Mouse (Mus musculus) heart, adult 8-10 months (tissue): ENCODE results near the gene Cactin. TPM values are rescaled to one million over a fixed set of nuclear protein-coding genes. Genes with fewer than 3 reads are reported as not detected.

Experiments
- DNase-seq: peaks from one replicate; pipeline ENCODE4 v3.0.0; 2022; ENCODE audit warnings: low spot score
- microRNA-seq: library from miRNA; unstranded; fragments of <30 nt; microRNA quantifications from one replicate; pipeline ENCODE4 v1.2.0, GENCODE M21; 2022
- total RNA-seq, 4 experiments: library from RNA; stranded (reverse); gene quantifications; 2 replicates each; pipeline ENCODE4 v1.2.4; 2022

Gene Cactin
- total RNA-seq, 4 experiments from 2014 or later, result 14.4 to 19.2 (median 16.3) TPM

DNA sequence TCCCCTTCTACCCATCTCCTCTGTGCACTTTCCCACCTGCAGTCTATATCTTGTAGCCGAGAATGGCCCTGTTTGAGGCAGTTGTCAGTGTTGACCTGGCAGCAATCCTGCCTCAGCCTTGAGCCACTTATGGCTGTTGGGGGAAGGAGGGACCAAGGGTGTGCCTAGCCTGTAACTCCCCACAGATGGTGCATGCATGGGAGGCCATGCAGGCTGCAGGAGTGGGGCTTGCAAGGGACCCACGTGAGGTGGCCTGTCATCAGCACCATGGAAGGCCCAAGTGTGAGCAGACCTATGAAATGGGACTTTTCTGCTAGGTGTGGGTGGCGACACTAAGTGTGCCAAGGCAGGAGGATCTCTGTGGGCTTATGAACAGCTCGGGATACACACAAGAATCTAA is 44.2 kb downstream of the Cactin start:
- no peak for DNase-seq

DNA sequence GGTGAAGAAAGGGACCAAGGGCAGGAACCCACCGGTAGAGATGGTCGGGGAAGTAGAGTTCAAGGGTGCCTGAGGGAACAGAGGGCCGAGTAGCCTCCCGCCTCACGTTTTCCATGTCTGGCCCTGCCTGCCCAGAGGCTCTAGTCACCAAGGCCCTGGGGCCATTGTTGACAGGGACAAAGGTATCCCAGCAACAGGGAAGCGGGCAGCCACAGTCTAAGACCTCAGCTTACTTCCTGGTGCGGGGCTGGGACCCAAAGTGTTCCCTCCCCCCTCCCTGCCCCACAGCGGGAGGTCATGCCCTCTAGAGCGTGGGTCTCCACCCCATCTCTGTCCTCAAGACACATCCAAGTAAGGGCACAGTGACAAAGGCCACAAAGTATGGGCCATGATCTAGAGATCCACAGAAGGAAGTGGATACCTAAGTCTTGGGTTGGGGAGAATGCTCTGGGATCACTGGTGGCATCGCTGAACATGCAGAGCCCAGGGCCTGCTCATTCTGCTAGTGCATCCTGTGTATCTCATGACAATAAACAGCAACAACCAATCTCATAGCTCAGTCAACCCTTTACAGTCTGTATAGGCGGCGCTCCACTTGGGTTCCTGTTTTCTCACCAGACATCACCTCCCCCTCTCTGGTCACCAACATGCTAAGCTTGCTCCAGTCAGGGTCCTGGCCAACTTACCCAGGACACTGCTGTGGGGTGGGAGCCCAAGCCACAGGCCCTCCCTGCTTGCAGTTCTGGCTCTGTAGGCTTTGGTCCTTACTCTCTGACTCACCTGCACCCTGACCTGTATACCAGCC is 45.0 kb downstream of the Cactin start, which contains the start of gene 4930404N11Rik:
Gene 4930404N11Rik, minus strand, starts transcription at position 145 of the 805 bp plus-strand sequence.
- DNase-seq, result no peak

DNA sequence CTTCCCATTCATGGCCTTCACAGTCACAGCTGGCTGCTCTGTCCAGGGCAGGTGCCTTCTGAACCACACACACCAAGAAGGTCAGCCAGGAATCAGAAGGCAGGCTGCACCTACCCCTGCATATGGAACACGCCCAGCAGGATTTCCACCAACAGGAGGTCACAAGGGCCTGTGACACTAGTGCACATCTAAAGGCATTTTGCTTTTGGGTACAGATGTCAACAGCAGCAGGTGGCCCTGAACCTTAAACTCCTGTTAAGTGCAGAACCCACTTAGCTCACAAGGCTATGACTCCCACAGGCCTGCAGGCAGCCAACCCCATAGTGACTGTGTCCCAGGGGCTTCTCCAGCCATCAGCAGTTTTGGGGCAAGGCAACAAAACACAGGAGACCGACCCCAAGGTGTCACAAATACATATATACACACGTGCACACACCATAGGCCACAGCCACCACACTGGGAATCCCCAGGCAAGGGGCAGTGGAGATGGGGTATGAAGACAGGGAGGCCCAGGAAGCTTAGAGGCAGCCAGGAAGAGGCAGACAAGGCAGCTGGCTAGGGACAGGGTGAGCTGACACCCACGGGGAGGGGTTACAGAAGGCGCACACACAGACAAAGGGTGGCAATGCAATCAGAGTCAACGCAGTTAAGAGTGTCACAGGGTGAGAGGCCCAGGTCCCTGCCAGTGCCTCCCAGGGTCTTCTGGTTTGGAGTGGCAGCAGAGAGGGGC is 45.7 kb downstream of the Cactin start:
- DNase-seq, result no peak

DNA sequence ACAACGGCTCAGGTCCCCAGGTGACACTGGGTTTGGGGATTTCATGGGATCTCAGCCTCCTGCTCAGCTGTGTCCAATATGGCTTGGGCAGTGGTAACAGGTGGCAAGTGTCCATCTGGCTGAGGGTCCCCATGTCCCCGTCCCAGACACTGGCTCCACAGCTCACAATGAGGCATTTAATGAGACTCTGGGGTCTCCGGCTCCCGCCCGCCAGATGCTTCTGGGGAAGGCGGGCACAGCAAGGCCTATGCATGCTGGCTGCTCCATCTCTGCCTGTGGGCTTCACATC is 46.2 kb downstream of the Cactin start:
- no peak for DNase-seq

DNA sequence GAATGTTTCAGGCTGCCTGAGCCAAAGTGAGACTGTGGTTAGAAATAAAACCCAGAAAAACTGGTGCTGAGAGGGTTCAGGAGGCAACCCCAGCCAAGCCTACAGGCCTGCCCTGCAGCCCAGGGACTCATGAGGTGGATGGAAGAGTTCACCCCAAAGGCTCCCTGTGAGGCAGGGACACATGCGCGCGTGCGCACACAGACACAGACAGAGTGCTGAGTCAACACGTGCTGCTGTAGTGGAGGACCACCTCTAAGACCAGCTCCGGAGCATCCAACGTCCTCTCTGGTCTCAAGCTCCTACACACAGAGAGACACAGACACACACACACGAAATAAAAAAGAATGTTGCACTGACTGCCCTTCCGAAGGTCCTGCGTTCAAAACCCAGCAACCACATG is 54.4 kb downstream of the Cactin start:
- no peak for DNase-seq

Small RNA genes lying within 50 kb of the gene (microRNA-seq; reads per million reads assigned to microRNA genes)
- 36.7 reads per million, percentile 45 among the genes with 10 or more reads in this experiment for gene Mir3057

Other genes with a start within 250 kb of the Cactin start
- under 1 TPM in 3 of 4 experiments, not detected in 1; 0.14 to 0.53 (median 0.27) TPM for gene Creb3l3, start 222.2 kb upstream of the Cactin start, total RNA-seq
- gene Map2k2, start 215.2 kb upstream of the Cactin start, total RNA-seq, result 100 to 1,000 TPM; 110 to 137 (median 130) TPM
- 10 to 100 TPM; 39.4 to 41.9 (median 40.7) TPM for gene Zbtb7a, start 185.9 kb upstream of the Cactin start, total RNA-seq
- 10 to 100 TPM; 16.8 to 18.6 (median 17.0) TPM for gene Pias4, start 153.2 kb upstream of the Cactin start, total RNA-seq
- 1,000 to 10,000 TPM; 1,076 to 1,267 (median 1,170) TPM for gene Eef2, start 144.5 kb upstream of the Cactin start, total RNA-seq
- gene Dapk3, start 138.1 kb upstream of the Cactin start, total RNA-seq, result 10 to 100 TPM; 26.3 to 35.5 (median 29.8) TPM
- not detected for gene 4930442H23Rik, start 137.3 kb upstream of the Cactin start, total RNA-seq
- gene Nmrk2, start 119.1 kb upstream of the Cactin start, total RNA-seq, result 10 to 100 TPM in 1 of 4 experiments, 1 to 10 TPM in 3; 5.8 to 18.8 (median 8.2) TPM
- gene Atcay, start 90.3 kb upstream of the Cactin start, total RNA-seq, result under 1 TPM in 1 of 4 experiments, not detected in 3; 0.63 TPM
- gene Zfr2, start 87.9 kb upstream of the Cactin start, total RNA-seq, result 1 to 10 TPM; 1.6 to 3.1 (median 2.7) TPM
- gene Matk, start 68.2 kb upstream of the Cactin start, total RNA-seq, result under 1 TPM; 0.26 to 0.75 (median 0.62) TPM
- gene Mrpl54, start 54.2 kb upstream of the Cactin start, total RNA-seq, result 100 to 1,000 TPM; 105 to 124 (median 112) TPM
- gene Apba3, start 54.1 kb upstream of the Cactin start, total RNA-seq, result 100 to 1,000 TPM; 105 to 122 (median 112) TPM
- gene Tjp3, start 29.5 kb upstream of the Cactin start, total RNA-seq, result under 1 TPM in 1 of 4 experiments, not detected in 3; 0.22 TPM
- gene Pip5k1c, start 28.1 kb upstream of the Cactin start, total RNA-seq, result 10 to 100 TPM; 25.7 to 29.5 (median 26.8) TPM
- gene Tbxa2r, start 7.6 kb downstream of the Cactin start, total RNA-seq, result 1 to 10 TPM; 2.7 to 5.4 (median 3.5) TPM
- 1 to 10 TPM; 4.1 to 6.6 (median 5.2) TPM for gene Gipc3, start 22.2 kb downstream of the Cactin start, total RNA-seq
- 10 to 100 TPM; 52.4 to 61.2 (median 57.1) TPM for gene Hmg20b, start 29.4 kb downstream of the Cactin start, total RNA-seq
- 10 to 100 TPM in 1 of 4 experiments, 1 to 10 TPM in 3; 9.2 to 11.4 (median 9.8) TPM for gene Mfsd12, start 36.4 kb downstream of the Cactin start, total RNA-seq
- under 1 TPM in 2 of 4 experiments, not detected in 2; 0.29 to 0.66 TPM for gene 4930404N11Rik, start 44.7 kb downstream of the Cactin start, total RNA-seq
- 10 to 100 TPM; 25.9 to 39.0 (median 32.2) TPM for gene Fzr1, start 57.4 kb downstream of the Cactin start, total RNA-seq
- gene Dohh, start 63.3 kb downstream of the Cactin start, total RNA-seq, result 10 to 100 TPM; 49.1 to 55.0 (median 53.8) TPM
- gene Gm48551, start 63.4 kb downstream of the Cactin start, total RNA-seq, result 1 to 10 TPM in 2 of 4 experiments, under 1 TPM in 2; 0.73 to 1.3 (median 1.0) TPM
- under 1 TPM in 2 of 4 experiments, not detected in 2; 0.50 to 0.72 TPM for gene Gm48552, start 67.9 kb downstream of the Cactin start, total RNA-seq
- 1 to 10 TPM; 1.4 to 2.4 (median 1.9) TPM for gene Smim24, start 71.9 kb downstream of the Cactin start, total RNA-seq
- 100 to 1,000 TPM; 100 to 132 (median 108) TPM for gene Nfic, start 134.5 kb downstream of the Cactin start, total RNA-seq
- gene Celf5, start 161.6 kb downstream of the Cactin start, total RNA-seq, result under 1 TPM in 2 of 4 experiments, not detected in 2; 0.12 to 0.29 TPM
- gene Ncln, start 175.3 kb downstream of the Cactin start, total RNA-seq, result 10 to 100 TPM; 48.7 to 72.7 (median 66.7) TPM
- gene S1pr4, start 179.0 kb downstream of the Cactin start, total RNA-seq, result 1 to 10 TPM in 2 of 4 experiments, under 1 TPM in 2; 0.88 to 1.4 (median 1.0) TPM
- gene Gna15, start 203.1 kb downstream of the Cactin start, total RNA-seq, result under 1 TPM; 0.37 to 0.78 (median 0.54) TPM
- 10 to 100 TPM; 47.7 to 54.1 (median 50.9) TPM for gene Gna11, start 224.1 kb downstream of the Cactin start, total RNA-seq
- gene Aes, start 238.4 kb downstream of the Cactin start, total RNA-seq, result 1,000 to 10,000 TPM; 1,133 to 1,192 (median 1,173) TPM